Mouse (Mus musculus): ENCODE measurements around the gene Slc2a9.

Gene Slc2a9

DNA sequence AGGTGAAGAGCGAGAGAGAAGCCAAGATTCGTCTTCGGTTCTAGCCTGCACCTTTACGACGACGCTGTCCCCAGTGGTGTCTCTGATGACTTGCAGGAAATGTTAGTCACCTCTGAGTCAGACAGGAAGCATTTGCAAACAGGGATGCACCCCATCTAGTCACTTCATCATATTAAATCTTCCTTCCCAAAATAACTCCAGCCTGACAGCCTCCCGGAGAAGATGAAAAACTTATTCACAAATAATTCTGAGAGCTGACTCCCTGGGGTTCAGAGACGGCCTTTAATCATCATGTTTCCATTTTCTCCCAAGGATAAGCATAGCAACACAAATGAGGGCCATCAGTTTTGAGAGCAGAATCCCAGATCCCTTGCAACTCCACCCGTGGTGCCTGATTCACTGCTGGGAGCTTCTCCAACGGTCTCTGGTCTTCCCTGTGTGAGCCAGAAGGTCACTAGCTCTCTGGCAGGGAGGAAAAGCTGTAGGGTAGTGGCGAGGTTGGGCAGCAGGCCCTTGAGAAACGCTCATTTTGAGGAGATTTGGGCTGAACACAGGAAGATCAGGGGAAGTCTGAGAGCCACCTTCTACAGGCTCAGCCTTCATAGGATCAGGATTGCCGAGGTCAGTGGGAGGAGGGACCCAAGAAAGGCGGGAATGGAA lies 56.5 kb downstream of the Slc2a9 start:
- POLR2A ChIA-PET: no interaction called here
- CTCF ChIA-PET: interaction anchor here in 1 of 4 experiments (0.6 kb wide), 1 partner anchor 715 kb away, joined by 4 read pairs; no protein-coding TSS in a partner anchor

DNA sequence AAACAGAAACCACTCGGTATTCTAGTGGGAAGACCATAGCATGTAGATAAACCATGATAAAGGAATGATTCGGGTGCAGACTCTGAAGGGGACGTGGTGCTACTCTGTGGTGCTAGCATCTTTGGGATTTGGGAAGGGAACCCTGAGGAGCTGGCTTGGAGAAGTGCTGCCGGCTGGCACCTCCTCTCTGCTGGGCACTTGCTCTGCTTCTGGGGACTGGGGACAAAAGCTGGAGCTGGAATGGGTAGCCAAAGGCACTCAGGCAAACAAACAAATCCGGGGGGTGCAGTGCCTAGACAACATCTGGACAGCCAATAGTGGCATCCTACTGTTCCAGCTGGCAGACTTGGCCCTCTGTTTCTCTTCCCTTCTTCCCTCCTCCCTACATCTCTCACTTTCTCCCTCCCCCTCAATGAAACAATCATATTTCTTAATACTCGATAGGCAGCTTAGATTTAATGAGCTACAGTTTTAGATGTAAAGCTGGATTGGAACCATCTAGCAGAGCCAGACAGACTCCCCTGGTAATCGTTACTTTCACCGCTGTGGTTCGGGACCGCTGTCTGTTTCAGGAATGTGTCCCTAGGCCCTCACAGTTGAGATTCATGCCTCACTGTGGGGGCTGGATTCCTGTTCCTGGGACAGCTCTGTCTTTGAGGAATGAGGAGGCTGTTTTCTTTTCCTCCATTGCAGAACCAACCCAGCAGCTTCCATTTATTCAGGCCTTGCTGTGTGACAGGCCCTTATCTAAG lies 61.7 kb downstream of the Slc2a9 start:
- ChIA-PET CTCF (interaction anchor here in 2 of 4 experiments (0.6 kb wide), 3 partner anchors 17 to 689 kb away, joined by 3 to 4 read pairs (median 3); no protein-coding TSS in a partner anchor), POLR2A (interaction anchor here in 1 of 4 experiments (0.7 kb wide), 1 partner anchor 20 kb away, joined by 3 read pairs; no protein-coding TSS in a partner anchor)

DNA sequence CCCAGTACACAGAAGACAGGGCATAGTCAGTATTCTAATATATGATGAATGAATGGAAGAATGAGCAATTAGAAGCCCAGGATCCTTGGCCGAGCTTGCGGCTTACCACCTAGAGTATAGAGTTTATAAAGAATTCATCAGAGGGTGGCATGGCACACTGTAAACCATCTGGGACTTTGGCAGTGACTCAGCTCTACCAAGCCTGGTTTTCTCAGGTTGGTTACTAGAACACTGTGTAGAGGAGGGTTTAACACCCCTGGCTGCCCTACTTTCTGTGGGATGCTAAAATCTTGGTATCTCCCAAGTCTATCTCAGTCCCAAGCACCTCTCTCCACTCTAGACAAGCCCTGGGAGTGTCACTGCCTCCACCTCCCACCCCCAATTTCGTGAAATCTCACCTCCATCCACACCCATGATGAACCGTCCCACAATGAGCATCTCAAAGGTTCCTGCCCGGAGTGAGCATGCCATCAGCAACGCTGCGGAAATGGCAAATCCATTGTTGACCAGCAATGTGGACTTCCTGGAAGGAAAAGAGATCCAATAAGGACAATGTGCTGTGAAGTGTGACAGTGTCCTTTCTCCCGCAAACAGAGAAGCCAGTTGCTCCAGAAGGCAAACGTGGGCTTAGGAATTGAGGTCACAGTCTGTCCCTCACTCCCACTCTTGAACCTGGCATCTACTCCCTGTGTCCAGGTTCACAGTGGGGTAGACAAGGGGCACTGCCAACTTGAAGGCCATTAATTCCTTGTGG lies 62.5 kb downstream of the Slc2a9 start:
- ChIA-PET POLR2A (no interaction called here), CTCF (no interaction called here)

DNA sequence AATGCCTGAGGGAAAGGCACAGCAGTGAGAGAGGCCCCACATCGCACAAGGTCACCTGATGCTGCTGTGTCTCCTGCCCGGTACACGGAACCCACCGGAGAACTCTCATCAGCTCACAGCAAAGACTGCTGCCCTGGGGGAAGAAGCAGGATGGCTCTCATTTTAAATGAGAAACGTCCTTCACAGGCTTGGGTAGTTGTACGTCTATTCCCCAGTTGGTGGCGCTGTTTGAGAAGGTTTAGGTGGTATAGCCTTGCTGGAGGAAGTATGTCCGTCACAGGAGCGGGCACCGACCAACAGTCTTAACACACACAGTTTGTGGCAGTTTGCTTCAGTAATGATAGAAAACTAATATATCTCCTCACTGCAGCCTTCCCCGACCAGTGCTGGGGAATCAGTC lies 66.3 kb downstream of the Slc2a9 start:
- POLR2A ChIA-PET: no interaction called here
- CTCF ChIA-PET: no interaction called here

DNA sequence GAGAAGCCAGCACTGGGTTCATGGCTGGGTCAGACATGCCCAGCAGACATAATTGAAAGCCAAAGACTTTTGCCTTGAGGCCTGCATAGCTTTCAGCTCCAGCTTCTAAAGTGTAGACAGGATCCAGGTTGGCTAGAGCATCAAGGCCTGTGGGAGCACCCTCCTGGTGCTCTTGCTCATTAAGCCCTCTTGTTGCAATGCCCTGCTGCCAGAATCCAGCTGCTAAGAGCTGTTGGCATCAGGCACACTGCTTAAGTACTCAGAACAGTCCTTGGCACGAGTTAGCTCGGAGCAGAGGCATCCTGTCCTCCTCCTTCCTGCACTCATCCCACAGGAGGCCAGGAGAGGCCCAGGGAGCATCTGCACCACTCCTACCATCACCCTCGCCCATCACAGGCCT lies 68.1 kb downstream of the Slc2a9 start:
- ChIA-PET CTCF (no interaction called here), POLR2A (no interaction called here)

DNA sequence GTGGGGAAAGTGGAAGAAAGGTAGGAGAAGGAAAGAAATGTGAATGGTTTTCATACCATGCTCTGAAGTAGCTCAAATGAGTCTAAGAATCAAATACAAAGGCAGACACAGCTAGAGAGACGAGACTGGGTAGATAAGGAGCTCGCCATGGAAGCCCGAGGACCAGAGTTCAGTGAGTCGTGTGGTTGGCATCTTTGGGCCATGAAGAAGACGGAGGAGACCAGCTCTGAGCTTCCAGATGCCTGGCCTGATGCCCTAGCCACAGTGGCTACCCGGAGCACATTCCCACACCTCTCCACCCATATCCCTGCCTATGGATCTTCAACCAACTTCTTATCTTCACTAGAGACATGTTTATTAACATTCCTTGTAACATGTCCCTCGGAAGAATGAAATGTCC lies 71.7 kb downstream of the Slc2a9 start:
- ChIA-PET CTCF (interaction anchor here in 1 of 4 experiments (0.6 kb wide), 1 partner anchor 36 kb away, joined by 3 read pairs; no protein-coding TSS in a partner anchor), POLR2A (no interaction called here)

DNA sequence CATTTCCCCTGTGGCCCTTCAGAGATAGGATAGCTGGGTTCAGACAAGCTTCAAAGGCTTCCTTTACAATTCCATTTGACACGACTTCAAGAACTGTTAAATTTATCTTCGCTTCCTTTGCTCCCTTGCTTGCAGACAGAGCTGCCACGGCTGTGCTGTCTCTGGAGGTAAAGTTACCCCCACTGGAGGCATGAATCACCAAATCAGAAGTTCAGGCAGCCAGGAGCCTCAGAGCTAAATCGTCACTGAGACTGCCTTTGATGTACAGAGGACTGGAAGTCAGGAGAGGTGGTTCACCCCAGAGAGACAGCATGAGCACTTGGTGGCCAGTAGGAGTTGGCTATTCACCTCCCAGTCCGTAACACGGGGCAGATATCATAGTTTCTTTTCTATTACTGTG lies 73.8 kb downstream of the Slc2a9 start:
- CTCF ChIA-PET: no interaction called here
- POLR2A ChIA-PET: no interaction called here

DNA sequence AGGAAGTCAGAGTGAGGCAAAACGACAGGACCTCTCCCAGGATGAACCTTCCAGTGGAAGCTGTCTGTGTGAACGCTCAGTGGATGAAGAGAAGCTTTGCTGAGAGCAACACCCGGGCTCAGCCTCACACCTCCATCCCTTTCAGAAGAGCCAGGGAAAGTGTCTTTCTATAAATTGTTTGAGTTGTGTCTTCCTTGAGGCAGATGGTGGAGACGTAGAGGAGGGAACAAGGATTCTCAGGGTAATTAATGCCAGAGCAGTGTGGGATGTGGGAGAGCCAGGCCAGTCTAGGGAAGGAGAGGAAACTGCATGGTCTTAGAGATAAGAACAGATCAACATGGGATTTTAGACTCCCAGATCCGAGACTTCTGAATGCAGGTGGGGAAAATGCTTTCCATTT lies 75.2 kb downstream of the Slc2a9 start:
- ChIA-PET POLR2A (no interaction called here), CTCF (no interaction called here)

DNA sequence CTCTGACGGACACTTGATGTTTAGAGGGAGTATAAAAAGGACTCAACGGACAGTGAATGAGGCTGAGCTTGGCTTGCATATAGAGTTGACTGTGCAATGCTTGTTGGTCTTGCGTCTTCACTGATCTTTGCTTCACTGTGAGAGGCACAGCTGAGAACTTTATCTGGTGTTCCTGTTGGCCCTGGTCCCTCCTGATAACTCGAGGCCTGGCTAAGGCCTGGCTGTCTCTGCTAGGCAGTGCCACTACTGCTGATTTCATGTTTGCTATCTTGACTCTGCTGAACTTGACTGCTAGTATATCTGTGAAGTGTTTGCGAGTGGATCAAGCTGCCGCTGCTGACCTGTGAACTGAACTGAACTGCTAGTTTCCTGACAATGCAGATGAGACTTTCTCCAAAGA lies 77.4 kb downstream of the Slc2a9 start:
- POLR2A ChIA-PET: no interaction called here
- CTCF ChIA-PET: no interaction called here

DNA sequence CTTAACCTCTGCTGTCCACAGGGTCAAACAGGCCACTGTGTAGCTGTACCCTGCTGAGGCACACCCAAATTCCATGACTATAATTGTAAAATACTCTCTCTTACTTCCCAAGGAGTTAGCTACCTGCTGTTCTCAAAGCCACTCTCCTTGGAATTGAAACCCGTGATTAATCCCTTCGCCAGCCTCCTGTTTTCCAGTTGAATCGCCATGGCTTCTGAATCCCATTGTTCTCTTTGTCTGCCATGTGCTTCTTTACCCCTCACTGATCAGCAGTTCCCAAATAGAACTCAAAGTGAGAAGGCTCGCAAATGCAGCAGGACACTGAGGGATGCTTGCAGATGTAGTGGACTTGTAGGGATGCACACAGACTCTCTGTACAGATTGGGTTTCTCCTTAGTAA lies 80.5 kb downstream of the Slc2a9 start:
- POLR2A ChIA-PET: interaction anchor here in 2 of 4 experiments (1.0 to 1.4 kb wide), 3 partner anchors 33 to 274 kb away, joined by 3 to 5 read pairs (median 5); no protein-coding TSS in a partner anchor
- CTCF ChIA-PET: interaction anchor here in 2 of 4 experiments (0.5 to 1.6 kb wide), 2 partner anchors 115 to 148 kb away, joined by 4 read pairs; no protein-coding TSS in a partner anchor

DNA sequence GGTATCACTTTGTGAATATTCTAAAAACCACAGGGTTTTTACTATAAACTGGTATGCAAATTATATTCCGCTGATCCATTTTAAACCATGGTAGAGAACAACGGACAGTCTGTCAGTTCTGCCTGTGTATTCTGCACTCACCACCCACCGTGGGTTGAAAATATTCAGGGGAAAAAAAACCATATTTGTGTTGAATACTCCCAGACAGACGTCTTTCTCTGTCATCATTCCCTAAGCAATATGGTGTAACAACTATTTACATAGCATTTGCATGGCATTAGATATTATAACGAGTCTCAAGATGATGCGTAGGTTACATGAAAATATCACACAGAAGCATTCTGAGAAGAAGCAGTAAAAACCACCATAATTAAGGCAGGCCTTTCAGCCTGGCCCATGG lies 84.1 kb downstream of the Slc2a9 start:
- POLR2A ChIA-PET: no interaction called here
- CTCF ChIA-PET: no interaction called here

DNA sequence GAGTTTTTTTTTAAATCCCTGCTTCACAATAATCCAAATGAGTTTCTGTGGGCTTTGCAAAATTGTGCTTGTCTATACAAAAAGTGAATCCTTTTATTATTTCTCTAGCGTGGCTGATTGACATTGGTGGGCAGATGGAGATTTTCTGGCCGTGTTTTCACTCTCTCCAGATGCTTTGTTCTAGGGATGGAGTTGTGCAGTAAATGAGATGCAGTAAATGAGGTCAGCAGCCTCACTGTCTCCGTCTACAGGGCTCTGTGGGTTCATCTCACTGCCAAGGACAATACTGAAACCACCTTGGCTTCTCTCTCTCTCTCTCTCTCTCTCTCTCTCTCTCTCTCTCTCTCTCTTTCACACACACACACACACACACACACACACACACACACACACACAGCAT lies 99.3 kb downstream of the Slc2a9 start:
- ChIA-PET CTCF (no interaction called here), POLR2A (interaction anchor here in 1 of 4 experiments (0.7 kb wide), 1 partner anchor 1163 kb away, joined by 3 read pairs; no protein-coding TSS in a partner anchor)

DNA sequence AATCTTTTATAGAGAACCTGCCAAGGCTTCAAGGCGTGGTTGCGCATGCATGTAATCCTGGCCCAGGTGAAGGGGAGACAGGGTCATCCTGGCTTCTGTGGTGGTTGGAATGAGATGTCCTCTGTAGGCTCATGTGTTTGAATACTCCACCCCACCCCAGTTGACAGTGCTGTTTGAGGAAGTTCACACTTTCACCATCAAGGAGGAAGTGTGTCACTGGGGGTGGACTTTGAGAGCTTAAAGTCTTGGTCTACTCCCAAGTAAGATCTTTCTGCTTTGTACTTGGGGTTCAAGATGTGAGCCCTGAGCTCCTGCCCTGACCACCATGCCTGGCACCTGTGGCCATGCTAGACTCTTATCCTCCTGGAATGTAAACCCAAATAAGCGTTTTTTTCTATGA lies 100.7 kb downstream of the Slc2a9 start:
- POLR2A ChIA-PET: interaction anchor here in 1 of 4 experiments (0.5 to 1.4 kb wide), 3 partner anchors 20 to 188 kb away, joined by 3 read pairs; no protein-coding TSS in a partner anchor
- CTCF ChIA-PET: no interaction called here

DNA sequence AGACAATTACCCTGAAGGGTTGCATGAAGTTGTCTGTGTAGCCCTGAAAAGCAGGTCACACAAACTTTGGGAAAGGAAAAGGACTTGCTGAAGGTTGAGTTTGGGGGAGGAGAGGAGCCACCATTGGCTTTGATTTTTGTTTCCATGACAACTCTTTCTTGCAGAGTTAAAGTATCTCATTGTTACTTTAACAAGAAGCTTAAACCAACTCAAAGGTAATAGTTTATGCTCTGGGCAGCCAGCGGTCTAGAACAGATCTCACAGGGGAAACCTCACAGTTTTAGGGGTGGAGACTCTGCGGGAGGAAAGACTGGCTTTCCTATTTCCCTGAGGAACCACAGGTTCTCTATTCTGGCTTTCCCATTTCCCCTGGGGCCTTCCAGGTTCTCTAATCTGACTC lies 114.1 kb downstream of the Slc2a9 start:
- ChIA-PET POLR2A (interaction anchor here in 1 of 4 experiments (1.7 kb wide), 1 partner anchor 33 kb away, joined by 5 read pairs; no protein-coding TSS in a partner anchor), CTCF (interaction anchor here in 1 of 4 experiments (1.2 kb wide), 1 partner anchor 80 kb away, joined by 4 read pairs; no protein-coding TSS in a partner anchor)

DNA sequence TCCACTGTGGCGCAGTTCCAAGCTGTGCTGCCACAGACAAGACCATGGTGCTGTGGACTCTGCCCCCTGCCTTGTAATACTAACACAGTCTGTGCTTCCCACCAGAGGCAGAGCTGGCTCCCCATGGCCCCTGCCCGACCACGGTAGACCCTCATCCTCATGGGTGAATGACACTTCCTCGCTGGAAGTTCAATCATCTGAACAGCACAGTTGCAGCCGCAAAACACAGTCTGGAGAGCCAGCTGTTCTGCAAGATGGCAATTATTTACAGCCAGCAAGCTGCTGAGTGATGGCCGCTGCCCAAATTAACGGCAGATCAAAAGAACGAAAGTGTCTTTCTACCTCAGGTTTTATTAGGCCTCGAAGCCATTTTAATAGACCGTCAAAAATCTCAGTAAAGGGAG lies 114.5 kb downstream of the Slc2a9 start:
- POLR2A ChIA-PET: interaction anchor here in 1 of 4 experiments (1.7 kb wide), 1 partner anchor 34 kb away, joined by 5 read pairs; no protein-coding TSS in a partner anchor
- CTCF ChIA-PET: interaction anchor here in 1 of 4 experiments (1.2 kb wide), 1 partner anchor 80 kb away, joined by 4 read pairs; no protein-coding TSS in a partner anchor

DNA sequence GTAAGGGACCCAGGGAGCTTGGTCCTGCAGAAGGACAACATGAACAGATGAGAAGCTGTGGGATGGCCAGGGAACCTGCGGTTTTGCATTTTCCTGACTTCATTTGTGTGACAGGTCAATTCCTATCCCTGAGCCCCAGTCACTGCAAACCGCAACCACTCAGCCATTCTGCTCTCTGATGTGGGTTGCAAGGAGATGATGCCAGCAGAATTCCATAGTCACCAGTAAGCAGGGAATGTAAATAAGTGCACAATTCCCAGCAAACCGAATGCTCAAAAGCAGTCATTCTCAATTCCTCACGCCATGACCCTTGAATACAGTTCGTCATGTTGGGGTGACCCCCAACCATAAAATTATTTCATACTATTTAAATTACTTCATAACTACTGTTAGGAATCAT lies 123.0 kb downstream of the Slc2a9 start:
- CTCF ChIA-PET: interaction anchor here in 1 of 4 experiments (0.6 kb wide), 1 partner anchor 984 kb away, joined by 3 read pairs; no protein-coding TSS in a partner anchor
- POLR2A ChIA-PET: no interaction called here

DNA sequence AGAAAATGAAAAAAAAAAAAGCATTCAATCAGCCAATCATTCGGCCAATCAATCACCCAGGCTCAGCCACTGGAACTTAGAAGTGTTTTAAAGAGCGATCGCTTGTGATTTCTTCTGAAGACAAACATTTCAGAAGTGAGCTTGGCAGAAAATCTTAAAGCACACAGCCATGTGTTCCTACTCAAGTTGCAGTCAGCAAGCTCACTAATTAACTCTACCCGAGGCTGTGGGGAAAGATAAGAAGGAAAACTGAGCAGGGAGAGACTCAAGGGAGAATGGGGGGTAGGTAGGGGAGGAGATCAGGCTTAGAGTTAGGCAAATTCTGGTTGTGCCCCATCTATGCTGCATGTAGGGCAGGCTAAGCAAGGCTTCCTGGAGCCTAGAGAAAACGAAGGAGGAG lies 130.6 kb downstream of the Slc2a9 start:
- ChIA-PET CTCF (no interaction called here), POLR2A (interaction anchor here in 1 of 4 experiments (0.7 kb wide), 1 partner anchor 13 kb away, joined by 3 read pairs; no protein-coding TSS in a partner anchor)

DNA sequence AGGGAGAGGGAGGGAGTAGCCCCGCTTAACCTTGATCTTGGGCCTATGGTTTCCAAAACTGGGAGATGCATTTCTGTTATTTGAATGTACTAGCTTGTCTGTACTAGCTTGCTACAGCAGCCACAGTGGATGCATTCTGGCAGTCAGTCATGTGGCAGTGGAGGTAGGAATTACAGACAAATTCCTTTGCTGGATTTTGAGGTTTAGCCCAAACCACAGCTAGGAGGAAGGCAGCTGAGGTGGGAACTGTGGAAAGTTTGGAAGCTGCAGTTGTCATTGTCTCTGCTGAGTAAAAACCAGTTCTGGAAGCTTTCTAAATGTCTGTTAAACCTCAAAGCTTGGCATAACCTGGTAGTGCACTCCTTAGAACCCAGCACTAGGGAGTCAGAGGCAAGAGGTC lies 131.6 kb downstream of the Slc2a9 start:
- POLR2A ChIA-PET: no interaction called here

More for the DNA sequence above, 131.6 kb downstream of the Slc2a9 start:
- CTCF ChIA-PET: interaction anchor here in 1 of 4 experiments (1.1 kb wide), 1 partner anchor 63 kb away, joined by 3 read pairs; no protein-coding TSS in a partner anchor
